Mouse (Mus musculus) right cerebral cortex, postnatal 10 days (tissue): ENCODE results near the gene Treml1.
A peak's percentile ranks its signal among the peaks of the same experiment; 100 is the strongest.

Source experiments
- DNase-seq, 2 experiments: peaks; one replicate each; pipeline ENCODE4 v3.0.0; 2021; ENCODE audit warnings: low spot score in 2 of 2

Gene Treml1

DNA sequence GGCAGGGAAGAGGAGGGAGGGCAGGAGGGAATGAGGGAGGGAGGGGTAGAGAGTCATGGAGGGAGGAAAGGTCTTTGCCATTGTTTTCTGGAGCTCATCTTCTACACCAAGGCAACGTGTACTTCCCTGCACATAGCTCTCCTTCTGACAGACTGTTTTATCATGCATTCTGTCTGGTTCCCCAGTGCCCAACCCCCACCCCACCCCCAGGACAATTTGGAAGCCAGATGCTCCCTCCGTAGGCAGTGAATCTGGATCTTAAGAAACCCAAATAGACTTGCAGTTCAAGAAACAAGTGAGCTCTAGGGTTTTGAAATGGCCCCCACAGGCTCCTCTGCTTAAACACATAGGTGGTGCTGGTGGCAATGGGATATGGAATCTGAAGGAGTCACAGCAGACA lies 1.8 kb upstream of the Treml1 start:
- DNase-seq: no peak

DNA sequence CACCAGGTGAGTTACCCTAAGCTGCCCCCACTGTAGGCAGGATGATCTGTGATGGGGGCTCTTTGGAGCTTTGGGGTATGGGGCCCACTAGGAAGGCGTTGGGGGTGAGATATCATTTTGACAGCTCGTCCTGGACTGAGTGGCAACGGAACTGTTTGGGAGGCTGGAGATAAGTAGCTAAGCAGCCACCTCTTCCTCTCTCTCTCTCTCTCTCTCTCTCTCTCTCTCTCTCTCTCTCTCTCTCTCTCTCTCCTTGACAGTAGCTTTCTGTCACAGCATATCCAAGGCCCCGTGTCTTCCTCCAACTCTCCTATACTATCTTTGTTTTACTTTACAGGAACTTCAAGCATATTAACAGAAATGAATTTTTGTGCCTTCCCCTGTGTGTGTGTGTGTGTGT lies 746 bp downstream of the Treml1 start:
- no peak for DNase-seq

DNA sequence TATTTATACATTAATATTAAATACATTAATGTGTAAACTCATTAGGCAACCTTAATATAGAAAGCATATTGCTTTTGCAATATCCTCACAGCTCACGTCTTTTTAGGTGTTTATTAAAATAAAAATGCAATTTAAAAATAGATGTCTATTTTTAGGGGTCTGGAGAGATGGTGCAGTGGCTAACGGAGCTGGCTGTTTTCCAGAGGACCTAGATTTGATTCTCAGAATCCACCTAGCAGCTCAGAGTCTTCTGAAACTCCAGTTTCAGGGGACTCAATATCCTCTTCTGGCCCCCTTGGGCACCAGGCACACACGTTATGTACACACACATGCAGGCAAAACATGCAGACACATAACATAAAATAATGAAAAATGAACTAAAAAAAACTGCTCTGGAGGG lies 2.6 kb downstream of the Treml1 start:
- DNase-seq: no peak

DNA sequence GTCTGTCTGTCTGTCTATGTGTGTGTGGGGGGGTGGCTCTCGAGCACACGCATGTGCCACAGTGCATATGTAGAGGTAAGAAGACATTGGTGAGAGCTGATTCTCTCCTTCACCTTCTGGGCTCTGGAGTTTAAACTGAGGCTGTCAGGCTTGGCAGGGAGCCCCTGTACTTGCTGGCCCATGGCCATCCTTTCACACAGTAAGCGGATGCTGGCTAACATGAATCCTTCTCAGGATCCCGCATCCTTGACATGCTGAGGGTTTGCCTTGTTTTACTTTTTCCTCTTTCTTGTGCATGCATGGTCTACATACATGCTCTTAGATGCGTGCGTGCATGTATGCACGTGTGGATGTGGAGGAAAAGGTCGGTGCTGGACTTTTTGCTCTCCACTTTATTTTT lies 3.2 kb downstream of the Treml1 start:
- peak; percentile 80 to 82 for DNase-seq

DNA sequence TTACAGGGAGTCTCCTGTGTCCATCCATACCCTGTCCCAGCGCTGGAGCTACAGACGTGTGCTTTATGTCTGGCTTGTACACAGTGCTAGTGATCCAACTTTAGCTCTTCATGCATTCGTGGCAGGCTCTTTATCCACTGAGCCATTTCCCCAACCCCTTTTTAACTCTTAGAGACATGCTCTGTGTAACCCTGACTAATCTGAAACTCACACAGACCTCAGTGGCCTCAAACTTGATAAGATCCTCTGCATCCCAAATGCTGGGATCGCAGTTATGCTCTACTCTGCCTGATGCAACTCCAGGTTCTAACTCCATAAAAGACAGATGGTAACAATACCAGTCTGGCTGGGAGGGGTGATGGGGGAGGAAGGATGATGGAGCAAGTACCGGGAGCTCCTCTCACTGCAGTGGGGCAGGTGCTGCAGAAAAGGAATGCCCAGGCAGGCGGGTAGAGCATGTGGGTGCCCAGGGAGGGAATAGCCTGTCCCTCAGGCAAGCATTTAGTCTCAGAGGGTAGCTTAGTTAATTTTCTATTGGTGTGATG lies 3.8 kb downstream of the Treml1 start:
- no peak for DNase-seq

DNA sequence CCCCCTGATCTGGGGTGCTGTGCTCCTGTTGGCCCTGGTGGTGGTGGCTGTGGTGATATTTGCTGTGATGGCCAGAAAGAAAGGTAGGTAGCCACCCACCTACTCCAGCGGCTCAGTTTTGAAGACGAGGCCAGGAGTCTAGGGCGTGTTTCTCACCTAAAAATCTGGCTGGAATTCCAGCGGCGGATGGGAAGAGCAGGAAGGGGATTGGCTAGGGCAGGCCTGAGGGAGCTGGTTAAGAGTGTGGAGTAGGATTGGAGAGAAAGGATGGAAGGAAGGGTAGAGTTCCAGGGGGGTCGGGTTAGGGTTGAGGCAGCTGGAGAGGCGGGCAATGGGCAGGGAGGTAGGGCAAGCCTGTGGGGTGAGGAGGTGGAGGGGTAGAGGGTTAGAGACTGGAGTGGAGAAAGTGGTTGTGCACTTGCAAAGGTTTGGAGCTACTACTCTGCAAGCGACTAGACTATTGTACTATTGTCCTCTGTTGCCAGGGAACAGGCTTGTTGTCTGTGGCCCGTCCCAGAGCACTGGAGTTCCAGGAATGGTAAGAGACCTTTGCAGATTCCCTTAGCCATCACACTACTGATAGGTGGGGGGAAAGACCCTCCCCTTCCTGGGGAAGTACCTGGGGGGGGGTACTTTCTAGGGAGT lies 5.9 kb downstream of the Treml1 start:
- no peak for DNase-seq

DNA sequence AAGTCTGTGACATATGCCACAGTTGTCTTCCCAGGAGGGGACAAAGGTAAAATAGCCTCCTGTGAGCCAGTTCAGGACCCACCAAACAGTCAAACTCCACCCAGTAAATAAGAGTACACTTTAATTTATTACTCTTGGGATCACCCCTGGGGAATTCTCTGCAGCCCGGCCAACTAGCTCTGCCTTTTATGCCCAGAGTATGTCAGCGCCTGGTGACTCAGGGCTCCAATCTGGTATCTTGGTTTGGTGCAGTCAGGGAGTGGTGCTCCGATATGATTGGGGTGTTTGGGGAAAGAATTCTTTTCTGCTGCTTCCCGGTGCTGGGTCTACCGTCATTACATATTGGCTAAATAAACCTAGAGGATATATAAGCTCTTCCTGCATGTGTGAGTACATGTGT lies 7.1 kb downstream of the Treml1 start:
- DNase-seq: no peak

DNA sequence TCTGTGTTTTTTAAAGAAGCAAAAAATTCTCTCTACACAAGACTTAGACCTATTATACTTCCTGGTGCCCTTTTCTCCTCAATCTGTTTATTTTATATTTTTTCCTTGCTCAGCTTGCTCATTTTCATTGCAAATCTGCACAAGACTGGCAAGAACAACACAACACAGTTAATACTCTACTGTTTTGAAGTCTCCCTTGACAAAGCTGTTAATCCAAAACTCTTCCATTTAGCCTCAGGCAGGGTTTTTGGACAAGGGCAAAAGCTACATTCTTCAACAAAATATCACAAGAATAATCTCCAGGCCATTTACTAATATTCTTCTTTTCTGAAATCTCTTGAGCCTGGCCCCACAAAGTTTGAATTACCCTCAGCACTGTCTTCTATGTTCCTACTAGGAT lies 11.9 kb downstream of the Treml1 start:
- no peak for DNase-seq

DNA sequence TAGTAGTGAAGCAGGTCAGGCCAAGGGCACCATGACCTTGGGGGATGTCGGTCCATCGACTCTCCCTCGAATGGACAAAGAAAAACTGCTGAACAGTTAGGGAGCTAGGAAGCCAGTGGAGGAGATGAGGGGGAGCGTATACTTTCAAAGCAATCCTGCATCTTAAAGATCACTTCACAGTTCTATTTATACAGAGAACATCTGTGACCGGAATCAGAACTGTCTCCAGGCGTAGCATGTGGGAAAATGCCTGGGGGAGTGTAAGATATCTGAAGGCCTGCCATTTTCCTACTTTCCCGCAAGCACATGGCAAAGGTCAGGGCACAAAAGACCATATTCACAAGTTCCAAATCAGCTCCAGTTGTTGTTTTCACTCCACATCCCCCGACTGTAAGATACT lies 13.3 kb downstream of the Treml1 start:
- peak; percentile 43 to 46 for DNase-seq

DNA sequence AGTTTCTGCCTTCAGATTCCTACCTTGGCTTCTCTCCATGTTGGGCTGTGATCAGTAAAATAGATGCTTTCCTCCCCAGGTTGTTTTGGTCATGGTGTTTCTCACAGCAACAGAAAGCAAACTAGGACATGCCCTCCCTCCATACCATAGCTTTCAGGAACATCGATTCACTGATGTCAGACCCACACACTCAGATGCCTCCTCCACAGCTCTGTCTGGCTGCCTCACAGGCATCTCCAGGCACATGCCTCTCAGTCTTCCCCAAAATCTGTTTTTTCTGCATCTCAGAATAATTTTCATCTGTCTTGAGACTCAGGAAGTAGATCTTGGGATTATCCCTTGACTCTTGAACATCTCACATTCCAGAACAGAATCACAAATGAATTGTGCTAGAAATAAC lies 16.4 kb downstream of the Treml1 start:
- DNase-seq: no peak

DNA sequence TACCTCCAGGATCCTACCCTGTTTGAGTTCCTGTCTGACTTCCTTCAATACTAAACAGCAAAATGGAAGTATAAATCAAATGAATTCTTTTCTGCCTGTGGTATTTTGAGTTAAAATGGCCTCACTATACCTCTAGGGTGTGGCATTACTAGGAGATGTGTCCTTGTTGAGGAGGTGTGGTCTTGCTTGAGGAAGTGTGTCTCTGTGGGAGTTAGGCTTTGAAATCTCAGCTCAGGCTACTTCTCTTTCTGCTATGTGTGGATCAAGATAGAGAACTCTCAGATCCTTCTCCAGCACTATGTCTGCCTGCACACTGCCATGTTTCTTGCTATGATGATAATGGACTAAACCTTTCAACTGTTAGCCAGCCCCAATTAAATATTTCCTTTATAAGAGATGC lies 19.3 kb downstream of the Treml1 start:
- DNase-seq: no peak

DNA sequence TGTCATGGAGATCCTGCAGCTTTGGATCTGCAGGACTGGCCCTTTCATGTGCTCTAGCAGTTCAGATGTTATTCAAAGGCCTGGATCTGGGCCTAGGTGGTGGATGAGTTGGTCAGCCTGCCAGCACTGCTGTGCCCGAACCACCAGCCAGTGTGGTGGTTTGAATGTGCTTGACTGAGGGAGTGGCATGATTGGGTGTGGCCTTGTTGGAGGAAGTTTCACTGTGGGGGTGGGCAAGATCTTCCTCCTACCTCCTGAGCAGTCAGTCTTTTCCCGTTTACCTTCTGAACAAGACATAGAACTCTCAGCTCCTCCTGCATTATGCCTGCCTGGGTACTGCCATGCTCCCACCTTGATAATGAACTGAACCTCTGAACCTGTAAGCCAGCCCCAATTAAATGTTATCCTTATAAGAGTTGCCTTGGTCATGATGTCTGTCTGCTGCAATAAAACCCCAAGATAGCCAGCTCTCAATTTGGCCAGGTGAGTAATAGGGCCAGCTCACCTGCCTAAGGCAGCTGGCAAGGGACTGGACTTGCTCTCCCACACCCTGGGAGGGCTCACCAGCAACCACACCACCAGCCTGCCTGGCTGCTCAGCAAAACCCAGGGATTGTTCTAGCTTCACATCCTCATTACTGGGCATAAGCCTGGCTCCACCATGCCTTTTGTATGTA lies 26.2 kb downstream of the Treml1 start:
- no peak for DNase-seq

DNA sequence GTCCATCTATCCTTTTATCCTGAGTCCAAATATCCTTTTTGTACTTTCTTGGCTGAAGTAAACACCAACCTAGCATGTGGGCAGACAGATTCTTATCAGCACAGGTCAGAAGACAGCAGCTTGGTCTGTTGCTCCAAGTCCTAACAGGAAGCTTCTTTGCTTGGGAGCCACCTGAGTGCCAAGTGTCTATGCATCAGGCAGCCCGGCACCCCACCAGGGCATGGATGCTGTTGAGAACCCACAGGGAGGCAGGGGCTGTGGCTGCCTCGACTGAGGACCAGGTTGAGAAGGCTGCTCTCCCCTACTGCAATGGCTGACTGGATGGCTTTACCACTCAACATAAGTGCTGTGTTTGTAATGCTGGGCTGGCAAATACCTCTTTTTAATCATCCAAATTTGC lies 28.9 kb downstream of the Treml1 start:
- DNase-seq: no peak

DNA sequence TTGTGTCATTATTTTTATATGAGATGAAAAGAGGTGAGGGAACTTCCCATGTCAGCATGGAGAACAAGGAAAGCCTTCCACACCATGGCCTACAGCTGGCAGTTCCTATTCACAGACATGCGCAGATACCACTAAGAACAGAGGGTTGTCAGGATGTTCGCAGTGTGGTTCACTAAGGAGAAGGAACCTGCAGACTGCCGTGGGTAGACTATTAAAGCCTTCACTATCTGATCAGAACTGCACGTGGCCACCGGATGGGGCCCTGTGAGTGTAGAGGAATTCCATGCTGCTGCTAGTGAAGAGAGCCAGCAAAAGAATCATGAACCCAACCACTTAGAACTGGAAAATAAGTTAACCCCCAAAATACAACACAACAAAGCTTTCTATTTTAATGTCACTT lies 29.7 kb downstream of the Treml1 start:
- no peak for DNase-seq

DNA sequence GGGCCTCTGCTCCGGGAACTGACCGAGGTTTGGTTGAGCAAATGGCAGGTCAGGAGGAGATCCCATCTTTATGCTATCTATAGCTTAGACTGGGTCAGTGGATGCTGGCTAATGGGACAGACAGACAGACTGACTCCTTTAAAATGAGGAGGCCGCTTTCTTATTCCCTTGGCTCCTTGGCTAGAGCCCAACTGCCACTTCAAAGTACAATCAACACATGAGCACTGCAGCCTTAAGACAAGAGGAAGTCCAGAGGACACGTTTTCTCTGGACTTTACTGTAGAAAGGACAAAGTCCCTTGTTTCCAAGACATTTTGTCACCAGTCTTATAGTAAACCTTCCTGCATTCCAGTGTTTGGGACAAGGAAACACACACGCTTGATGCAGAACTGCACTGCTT lies 31.7 kb downstream of the Treml1 start:
- no peak for DNase-seq

DNA sequence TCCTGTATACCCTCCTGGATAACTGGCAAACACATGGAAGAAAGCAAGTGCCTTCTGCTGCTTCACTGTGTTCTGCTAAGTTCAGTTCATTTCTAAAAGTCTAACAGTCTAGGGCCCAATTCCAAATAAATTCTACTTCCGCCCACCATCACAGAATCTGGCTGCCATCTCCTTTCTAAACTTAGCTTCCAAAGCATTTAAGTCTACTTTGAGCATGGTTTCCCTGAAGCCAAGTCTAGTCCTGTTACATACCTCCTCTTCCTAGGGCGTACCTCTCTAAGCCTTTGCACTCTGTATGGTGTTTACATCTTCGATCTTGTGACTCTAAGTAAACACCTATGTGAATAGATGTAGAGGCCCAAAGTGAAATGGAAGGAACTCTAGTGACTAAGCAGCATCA lies 32.9 kb downstream of the Treml1 start:
- DNase-seq: peak; percentile 44 to 64

DNA sequence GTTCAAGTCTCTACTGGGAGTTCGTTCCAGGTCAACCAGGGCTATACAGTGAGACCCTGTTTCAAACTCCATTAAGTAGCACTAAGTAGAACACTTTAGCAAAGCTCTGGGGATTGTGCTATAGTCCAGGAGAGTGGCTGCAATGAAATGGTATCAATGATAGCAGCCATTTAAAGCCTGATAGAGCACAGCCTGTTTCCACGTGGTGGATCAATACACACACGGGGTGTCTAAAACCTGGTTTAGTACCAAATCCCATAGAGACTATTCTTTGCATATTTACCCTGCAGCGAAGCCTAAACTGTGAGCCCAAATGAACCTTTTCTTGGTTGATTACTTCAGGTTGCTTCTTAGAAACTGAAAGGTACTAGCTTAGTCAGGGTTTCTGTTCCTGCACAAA lies 42.0 kb downstream of the Treml1 start:
- DNase-seq: no peak

DNA sequence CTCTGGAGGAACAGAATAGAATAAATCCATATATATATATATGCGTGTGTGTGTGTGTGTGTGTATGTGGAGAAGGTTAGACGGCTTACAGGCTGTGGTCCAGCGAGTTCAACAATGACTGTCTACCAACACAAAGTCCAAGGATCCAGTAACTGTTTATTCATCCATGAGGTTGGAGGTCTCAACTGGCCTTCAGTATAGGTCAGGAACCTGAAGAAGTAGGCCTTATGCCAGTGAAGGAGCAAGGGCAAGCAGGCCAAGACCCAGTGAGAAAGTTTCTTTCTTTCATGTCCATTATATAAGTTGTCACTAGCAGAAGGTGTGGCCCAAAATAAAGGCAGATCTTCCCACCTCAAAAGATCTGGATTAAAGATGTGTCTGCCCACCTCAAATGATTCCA lies 43.0 kb downstream of the Treml1 start:
- no peak for DNase-seq

DNA sequence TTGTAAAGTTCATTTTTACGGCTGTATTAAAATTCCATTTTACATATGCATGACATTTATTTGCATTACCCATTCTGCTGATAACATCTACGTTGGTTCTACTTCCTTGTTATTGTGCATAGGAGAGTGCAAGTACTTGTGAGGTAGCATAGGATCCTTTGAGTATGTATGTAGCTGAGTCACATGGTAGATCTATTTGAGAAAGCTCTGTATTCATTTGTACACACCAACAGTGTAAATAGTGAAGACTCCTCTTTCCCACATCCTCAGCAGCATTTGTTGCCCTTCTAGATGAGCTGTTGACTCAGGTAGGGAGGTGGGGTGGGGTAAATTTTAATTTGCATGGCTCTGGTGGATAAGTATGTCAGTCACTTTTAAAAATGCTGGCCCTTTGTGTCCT lies 44.1 kb downstream of the Treml1 start:
- DNase-seq: no peak

DNA sequence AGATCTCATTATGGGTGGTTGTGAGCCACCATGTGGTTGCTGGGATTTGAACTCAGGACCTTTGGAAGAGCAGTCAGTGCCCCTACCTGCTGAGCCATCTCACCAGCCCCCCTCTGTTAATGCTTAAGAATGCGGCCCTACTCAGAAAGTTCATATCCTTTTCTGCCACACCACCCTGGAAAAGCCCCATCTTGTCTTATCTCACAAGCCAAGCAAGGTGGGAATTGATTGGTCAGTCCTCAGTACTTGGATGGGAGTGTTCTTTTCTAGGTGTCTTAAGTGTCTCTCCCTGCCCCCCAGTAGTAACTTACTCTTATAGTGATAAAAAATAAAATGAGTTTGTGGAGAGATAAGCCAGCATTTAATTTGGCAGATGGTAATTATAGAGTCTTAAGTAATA lies 45.0 kb downstream of the Treml1 start:
- no peak for DNase-seq

DNA sequence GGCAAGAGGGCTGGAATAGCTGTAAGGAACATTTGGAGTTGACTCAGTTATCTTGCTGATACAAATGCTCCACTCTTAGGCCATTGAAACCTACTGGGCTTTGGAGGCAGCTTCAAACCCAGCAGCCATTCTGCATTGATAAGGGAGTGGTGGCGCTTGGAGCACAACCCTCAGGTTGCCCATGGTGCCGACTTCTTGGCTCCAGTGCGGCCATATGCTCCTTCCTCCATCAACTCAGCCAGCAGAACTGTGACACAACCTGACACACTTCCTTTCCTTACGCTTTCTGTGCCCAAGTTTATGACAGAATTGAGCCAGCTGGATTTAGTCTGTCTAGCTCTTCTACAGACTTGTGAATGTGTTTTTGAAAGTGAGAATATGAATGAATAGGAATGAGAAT lies 47.4 kb downstream of the Treml1 start:
- DNase-seq: peak; percentile 32 to 63

DNA sequence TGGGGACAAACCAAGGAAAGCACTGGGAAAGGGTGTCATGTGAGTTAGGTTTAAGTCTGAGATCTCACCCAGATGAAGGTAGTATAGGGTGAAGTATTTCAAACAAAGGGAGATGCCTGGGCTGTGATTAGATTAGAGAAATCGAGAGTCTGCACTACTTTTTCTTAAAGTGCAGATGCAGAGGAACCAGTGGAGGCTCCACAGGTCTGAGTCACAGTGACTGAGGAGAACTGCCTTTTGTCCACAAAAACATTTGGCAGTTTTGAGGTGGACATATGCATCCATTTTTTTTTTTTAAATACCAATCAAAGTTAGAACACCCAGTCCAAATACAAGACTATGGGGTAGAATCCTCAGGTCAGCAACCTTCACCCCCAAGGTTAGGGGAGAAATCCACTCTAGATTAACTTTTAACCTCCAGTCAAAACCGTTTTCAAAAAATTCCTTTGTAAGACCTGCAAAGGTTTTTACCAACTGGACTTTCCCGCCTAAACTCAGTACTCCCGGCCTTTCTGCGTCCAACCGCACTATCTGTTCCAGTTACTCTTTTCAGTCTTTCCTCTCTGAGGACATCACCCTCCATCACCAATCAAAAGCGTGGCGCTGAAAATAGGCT lies 48.3 kb downstream of the Treml1 start:
- DNase-seq: no peak
